Mouse (Mus musculus) CH12.LX (cell line): ENCODE data around the gene Dnajc10.
A peak's percentile ranks its signal among the peaks of the same experiment; 100 is the strongest.

Experiments used
- CHD1 ChIP-seq: IDR thresholded peaks from 2 replicates; pipeline ENCODE4 v1.6.1; 2012; ENCODE audit warnings: low read depth, low read length, improper control_type of control experiment, inconsistent platforms
- CHD2 ChIP-seq: IDR thresholded peaks from 2 replicates; pipeline ENCODE4 v1.6.1; 2011; ENCODE audit warnings: low read length, improper control_type of control experiment
- CTCF ChIP-seq, 2 experiments: IDR thresholded peaks in 1 of 2; conservative IDR thresholded peaks in 1 of 2; 2 replicates each; pipeline ENCODE4 v1.5.1; 2011 to 2012; ENCODE audit warnings: low read depth in 2 of 2, low read length in 2 of 2, improper control_type of control experiment in 1 of 2, inconsistent platforms in 1 of 2, mild to moderate bottlenecking in 1 of 2, moderate library complexity in 1 of 2
- E2F4 ChIP-seq: IDR thresholded peaks from 2 replicates; pipeline ENCODE4 v1.6.1; 2011; ENCODE audit warnings: low read depth, low read length, improper control_type of control experiment; ENCODE audit not compliant: insufficient replicate concordance
- EP300 ChIP-seq: IDR thresholded peaks from 2 replicates; pipeline ENCODE4 v1.6.1; 2011; ENCODE audit warnings: low read length, improper control_type of control experiment
- MYC ChIP-seq: IDR thresholded peaks from 2 replicates; pipeline ENCODE4 v1.6.1; 2011; ENCODE audit warnings: low read depth, mild to moderate bottlenecking, improper control_type of control experiment, low read length
- POLR2A ChIP-seq: IDR thresholded peaks from 2 replicates; pipeline ENCODE4 v1.6.1; 2011; ENCODE audit warnings: low read depth, mild to moderate bottlenecking, improper control_type of control experiment, low read length
- POLR2AphosphoS2 ChIP-seq: IDR thresholded peaks from 2 replicates; pipeline ENCODE4 v1.6.1; 2011; ENCODE audit warnings: low read depth, low read length, improper control_type of control experiment
- SMC3 ChIP-seq: IDR thresholded peaks from 2 replicates; pipeline ENCODE4 v1.6.1; 2011; ENCODE audit warnings: low read depth, low read length, improper control_type of control experiment
- TCF12 ChIP-seq: IDR thresholded peaks from 2 replicates; pipeline ENCODE4 v1.6.1; 2014; ENCODE audit warnings: low read depth, mild to moderate bottlenecking, inconsistent platforms, low read length, improper control_type of control experiment
- UBTF ChIP-seq: IDR thresholded peaks from 2 replicates; pipeline ENCODE4 v1.6.1; 2012; ENCODE audit warnings: low read depth, mild to moderate bottlenecking, inconsistent platforms, low read length, improper control_type of control experiment, moderate library complexity
- ZKSCAN1 ChIP-seq: IDR thresholded peaks from 2 replicates; pipeline ENCODE4 v1.6.1; 2012; ENCODE audit warnings: low read depth, inconsistent platforms, low read length, improper control_type of control experiment, borderline replicate concordance
- ZMIZ1 ChIP-seq: IDR thresholded peaks from 2 replicates; pipeline ENCODE4 v1.6.1; 2012; ENCODE audit warnings: low read depth, mild to moderate bottlenecking, inconsistent platforms, low read length, improper control_type of control experiment

- TF ChIP-seq POLR2AphosphoS2 (no peak), UBTF (no peak), MYC (no peak), TCF12 (peak; percentile 29; the same call in 1 of the 2 replicates), CHD1 (no peak), ZKSCAN1 (no peak), ZMIZ1 (no peak), POLR2A (no peak), E2F4 (no peak), CHD2 (no peak), EP300 (0 out of 2 replicates have a peak, but pooled peaks have one; percentile 30), SMC3 (peak; percentile 91), CTCF (conservative IDR thresholded peaks at IDR 0.05 in 1 of 2, IDR thresholded peaks at IDR 0.05 in 1 of 2; ENCODE audit: low read depth in 2 of 2, low read length in 2 of 2) (peak; percentile 67 to 93)
Measured at GRCm38 (mm10) chr2:80266894-80267293, 48.4 kb upstream of the Dnajc10 start.
